Mouse (Mus musculus) frontal cortex, adult 2 months (tissue): ENCODE results near the gene Rabif. TPM values are rescaled to one million over a fixed set of nuclear protein-coding genes. Genes with fewer than 3 reads are reported as not detected.
"Not testable (repeated sequence)": the region's sequence is repeated elsewhere in the genome, so short reads cannot be mapped to it uniquely, and the experiment has no call there.

Experiments used
- DNase-seq, 2 experiments: peaks; one replicate each; pipeline ENCODE4 v3.0.0; 2022; ENCODE audit warnings: low spot score in 1 of 2; ENCODE audit errors: extremely low spot score in 1 of 2
- polyA plus RNA-seq: library from polyadenylated mRNA; depleted of rRNA; stranded (reverse); fragments of >200 nt; gene quantifications from 2 replicates; pipeline ENCODE4 v1.2.3, GENCODE M21; 2012

Rabif gene
- polyA plus RNA-seq, 1 experiment = 29.4 TPM

- no peak for DNase-seq
Measured at GRCm38 (mm10) chr1:134512183-134512582, 17.7 kb downstream of the Rabif start.

- no peak for DNase-seq
Measured at GRCm38 (mm10) chr1:134512584-134512983, 18.1 kb downstream of the Rabif start.

GRCm38 (mm10) chr1:134513312-134513860 is 18.9 kb downstream of the Rabif start:
- no peak for DNase-seq

GRCm38 (mm10) chr1:134513876-134514590 is 19.6 kb downstream of the Rabif start:
- DNase-seq = no peak

GRCm38 (mm10) chr1:134515891-134516290 is 21.4 kb downstream of the Rabif start:
- DNase-seq = no peak

GRCm38 (mm10) chr1:134516491-134517198 is 22.2 kb downstream of the Rabif start:
- no peak for DNase-seq

GRCm38 (mm10) chr1:134517841-134518240 is 23.4 kb downstream of the Rabif start:
- not testable (repeated sequence) for DNase-seq

GRCm38 (mm10) chr1:134518677-134519076 is 24.2 kb downstream of the Rabif start:
- DNase-seq = peak; percentile 69 to 91

- not testable (repeated sequence) for DNase-seq
Measured at GRCm38 (mm10) chr1:134519201-134519600, 24.8 kb downstream of the Rabif start.

GRCm38 (mm10) chr1:134520001-134520721 is 25.7 kb downstream of the Rabif start:
- DNase-seq = no peak

GRCm38 (mm10) chr1:134521163-134521562 is 26.7 kb downstream of the Rabif start:
- DNase-seq = no peak

- DNase-seq = no peak
Measured at GRCm38 (mm10) chr1:134522325-134522724, 27.9 kb downstream of the Rabif start.

- DNase-seq = no peak
Measured at GRCm38 (mm10) chr1:134524424-134524823, 30.0 kb downstream of the Rabif start.

- no peak for DNase-seq
Measured at GRCm38 (mm10) chr1:134525015-134525414, 30.6 kb downstream of the Rabif start.

- DNase-seq = no peak
Measured at GRCm38 (mm10) chr1:134526752-134527151, 32.3 kb downstream of the Rabif start.

GRCm38 (mm10) chr1:134530618-134531017 is 36.2 kb downstream of the Rabif start:
- DNase-seq = peak; percentile 40 to 44

GRCm38 (mm10) chr1:134533710-134534109 is 39.3 kb downstream of the Rabif start:
- DNase-seq = not testable (repeated sequence)

GRCm38 (mm10) chr1:134535054-134535453 is 40.6 kb downstream of the Rabif start:
- no peak for DNase-seq

GRCm38 (mm10) chr1:134535513-134535912 is 41.1 kb downstream of the Rabif start:
- no peak for DNase-seq

GRCm38 (mm10) chr1:134540610-134541009 is 46.2 kb downstream of the Rabif start:
- DNase-seq = no peak

- DNase-seq = no peak
Measured at GRCm38 (mm10) chr1:134548231-134548630, 53.8 kb downstream of the Rabif start.
